Mouse (Mus musculus): ENCODE results near the gene Zfp467. TPM values are rescaled to one million over a fixed set of nuclear protein-coding genes. Genes with fewer than 3 reads are reported as not detected.

The Zfp467 gene
- polyA plus RNA-seq, 1 experiment: 14.9 TPM

DNA sequence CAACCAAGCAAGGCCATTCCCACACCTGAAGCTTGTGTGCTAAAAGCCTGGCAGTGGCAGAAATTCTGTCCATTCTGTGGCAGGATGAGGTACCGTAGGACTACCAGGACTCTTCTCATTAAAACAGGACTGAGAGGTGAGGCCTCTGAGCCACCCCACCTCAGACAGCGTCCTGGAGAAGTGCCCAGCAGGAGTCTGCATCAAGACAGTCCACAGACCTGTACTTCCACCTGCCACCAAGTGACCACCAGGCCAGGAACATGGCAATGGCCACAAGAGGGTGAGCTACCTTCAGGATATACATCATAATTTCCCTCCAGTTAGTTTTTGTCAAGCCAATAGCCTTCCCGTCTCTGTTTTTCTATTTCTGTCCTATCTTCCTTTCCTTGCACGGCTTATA lies 33.5 kb downstream of the Zfp467 start:
- no peak overlapping the region for H3K27ac ChIP-seq (ENCODE audit: insufficient read depth, low read length)
- WGBS: 92% methylated on average over 4 of the region's 4 CpGs
- no peaks in the 10 kb centered on the region for H3K27me3 ChIP-seq (ENCODE audit: control insufficient read depth, insufficient read depth, low read length)
- TF ChIP-seq CTCF (IDR thresholded peaks at IDR 0.05; ENCODE audit: extremely low read depth, insufficient read depth, insufficient read length, insufficient replicate concordance) (no peak), POLR2A (IDR thresholded peaks at IDR 0.05; ENCODE audit: low read depth, low read length) (no peak)
- peaks cover 29% of the 10 kb centered on the region for H3K36me3 ChIP-seq (ENCODE audit: control insufficient read depth, insufficient read depth, low read length)
- H3K4me3 ChIP-seq (ENCODE audit: extremely low read depth, insufficient read depth, insufficient read length): no peak overlapping the region
- no peaks in the 10 kb centered on the region for H3K4me1 ChIP-seq (ENCODE audit: control insufficient read depth, insufficient read depth, insufficient read length)
- no peak for DNase-seq (ENCODE audit: low read depth in 1 of 2, low spot score in 2 of 2)

DNA sequence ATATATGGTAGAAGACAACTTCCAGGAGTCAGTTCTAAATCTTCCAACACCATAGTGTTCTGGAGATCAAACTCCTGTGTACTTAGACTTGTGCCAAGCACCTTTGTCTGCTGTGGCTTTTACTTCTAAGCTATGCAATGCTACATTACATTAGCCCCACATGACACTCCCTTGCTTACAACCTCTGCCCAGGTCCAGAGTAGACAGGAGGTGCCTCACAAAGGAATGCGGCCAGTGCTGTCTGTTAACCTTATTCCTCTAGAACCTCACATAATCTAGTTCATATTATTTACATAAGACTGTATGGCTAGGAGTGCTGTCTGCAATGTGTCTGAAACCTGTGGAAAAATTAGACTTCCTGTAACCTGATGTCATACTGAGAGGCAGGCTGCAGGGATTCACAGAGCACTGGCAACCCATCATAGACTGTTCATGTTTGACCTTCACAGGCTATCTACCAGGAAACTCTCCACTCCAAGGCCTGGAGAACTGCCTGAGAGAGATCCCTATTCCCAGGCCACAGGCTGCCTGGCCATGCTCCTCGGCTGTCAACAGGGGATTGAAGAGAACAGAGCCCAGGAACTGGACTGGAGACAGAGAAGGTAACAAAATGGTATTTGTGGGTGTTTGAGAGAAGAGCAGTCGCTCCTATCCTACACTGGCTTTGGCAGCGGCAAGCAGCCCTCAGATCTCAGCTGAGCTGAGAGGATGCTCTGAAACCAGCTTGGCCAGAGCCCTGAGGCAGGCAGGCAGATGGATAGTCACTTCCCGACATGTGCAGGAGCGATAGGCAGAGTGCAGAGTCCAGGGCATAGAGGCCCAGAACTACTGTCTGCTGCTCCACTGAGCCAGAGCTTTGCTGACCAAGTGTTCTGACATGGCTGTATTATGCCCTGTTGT lies 34.2 kb downstream of the Zfp467 start:
- Histone ChIP-seq H3K27ac (ENCODE audit: insufficient read depth, low read length) (no peak overlapping the region), H3K27me3 (ENCODE audit: control insufficient read depth, insufficient read depth, low read length) (no peaks in the 10 kb centered on the region), H3K36me3 (ENCODE audit: control insufficient read depth, insufficient read depth, low read length) (peaks cover 31% of the 10 kb centered on the region), H3K4me1 (ENCODE audit: control insufficient read depth, insufficient read depth, insufficient read length) (no peaks in the 10 kb centered on the region), H3K4me3 (ENCODE audit: extremely low read depth, insufficient read depth, insufficient read length) (no peak overlapping the region)
- 92% methylated on average over 6 of the region's 6 CpGs for WGBS
- TF ChIP-seq CTCF (IDR thresholded peaks at IDR 0.05; ENCODE audit: extremely low read depth, insufficient read depth, insufficient read length, insufficient replicate concordance) (no peak), POLR2A (IDR thresholded peaks at IDR 0.05; ENCODE audit: low read depth, low read length) (no peak)
- no peak for DNase-seq (ENCODE audit: low read depth in 1 of 2, low spot score in 2 of 2)

DNA sequence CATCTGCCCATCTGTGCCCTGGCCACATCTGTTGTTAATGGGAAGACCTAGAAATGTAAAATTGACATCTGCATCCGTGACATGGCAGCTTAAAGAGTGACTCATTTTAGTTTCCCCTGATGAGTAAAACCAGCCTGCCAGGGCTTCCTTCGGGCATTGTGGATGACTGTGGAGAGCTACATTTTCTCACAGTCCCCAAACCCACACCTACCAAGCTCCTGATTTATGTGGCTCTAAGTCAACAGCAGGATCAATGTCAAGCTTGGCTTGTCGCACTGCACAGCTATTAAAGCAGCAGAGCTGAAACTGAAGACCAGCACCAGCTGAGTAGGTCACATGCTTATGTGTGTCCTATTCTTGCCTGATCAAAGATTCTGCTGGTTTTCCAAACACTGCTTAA lies 35.1 kb downstream of the Zfp467 start:
- 82% methylated on average over 3 of the region's 3 CpGs for WGBS
- H3K4me3 ChIP-seq (ENCODE audit: extremely low read depth, insufficient read depth, insufficient read length): no peak overlapping the region
- no peak overlapping the region for H3K27ac ChIP-seq (ENCODE audit: insufficient read depth, low read length)
- no peaks in the 10 kb centered on the region for H3K4me1 ChIP-seq (ENCODE audit: control insufficient read depth, insufficient read depth, insufficient read length)
- TF ChIP-seq POLR2A (IDR thresholded peaks at IDR 0.05; ENCODE audit: low read depth, low read length) (no peak), CTCF (IDR thresholded peaks at IDR 0.05; ENCODE audit: extremely low read depth, insufficient read depth, insufficient read length, insufficient replicate concordance) (no peak)
- H3K27me3 ChIP-seq (ENCODE audit: control insufficient read depth, insufficient read depth, low read length): no peaks in the 10 kb centered on the region
- DNase-seq (ENCODE audit: low read depth in 1 of 2, low spot score in 2 of 2): no peak
- H3K36me3 ChIP-seq (ENCODE audit: control insufficient read depth, insufficient read depth, low read length): peaks cover 28% of the 10 kb centered on the region

DNA sequence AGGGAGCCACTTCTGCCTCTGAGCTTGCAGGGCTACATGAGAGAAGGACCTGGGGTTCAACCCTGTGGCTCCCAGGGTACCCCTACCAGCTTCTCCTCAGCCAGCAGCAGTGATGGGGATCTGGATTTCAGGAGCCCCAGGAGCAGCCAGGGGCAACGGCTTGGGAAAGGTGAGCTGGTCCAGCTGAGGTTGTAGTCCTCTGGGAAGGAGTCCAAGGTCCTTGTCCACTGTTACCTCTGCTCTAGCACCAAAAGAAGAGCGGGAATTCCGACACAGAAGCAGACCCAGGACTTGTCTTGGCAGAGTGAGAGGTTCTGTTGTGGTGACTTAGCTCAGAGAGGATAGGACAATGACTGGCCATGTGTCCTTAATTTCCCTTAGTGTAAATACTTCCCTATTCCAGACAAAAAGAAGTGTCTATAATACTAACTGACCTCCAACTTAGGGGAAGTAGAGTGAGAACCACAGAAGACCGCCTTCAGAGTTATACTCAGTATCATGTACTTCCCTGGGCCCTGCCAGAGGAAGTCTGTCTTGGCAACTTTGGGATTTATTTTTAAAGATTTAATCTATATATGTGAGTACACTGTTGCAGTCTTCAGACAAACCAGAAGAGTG lies 35.8 kb downstream of the Zfp467 start:
- no peaks in the 10 kb centered on the region for H3K4me1 ChIP-seq (ENCODE audit: control insufficient read depth, insufficient read depth, insufficient read length)
- WGBS: 88% methylated on average over 4 of the region's 4 CpGs
- H3K4me3 ChIP-seq (ENCODE audit: extremely low read depth, insufficient read depth, insufficient read length): no peak overlapping the region
- peaks cover 23% of the 10 kb centered on the region; the same call in 1 of the 2 replicates for H3K36me3 ChIP-seq (ENCODE audit: control insufficient read depth, insufficient read depth, low read length)
- no peak for DNase-seq (ENCODE audit: low read depth in 1 of 2, low spot score in 2 of 2)
- TF ChIP-seq POLR2A (IDR thresholded peaks at IDR 0.05; ENCODE audit: low read depth, low read length) (no peak), CTCF (IDR thresholded peaks at IDR 0.05; ENCODE audit: extremely low read depth, insufficient read depth, insufficient read length, insufficient replicate concordance) (no peak)
- H3K27ac ChIP-seq (ENCODE audit: insufficient read depth, low read length): no peak overlapping the region
- no peaks in the 10 kb centered on the region for H3K27me3 ChIP-seq (ENCODE audit: control insufficient read depth, insufficient read depth, low read length)

DNA sequence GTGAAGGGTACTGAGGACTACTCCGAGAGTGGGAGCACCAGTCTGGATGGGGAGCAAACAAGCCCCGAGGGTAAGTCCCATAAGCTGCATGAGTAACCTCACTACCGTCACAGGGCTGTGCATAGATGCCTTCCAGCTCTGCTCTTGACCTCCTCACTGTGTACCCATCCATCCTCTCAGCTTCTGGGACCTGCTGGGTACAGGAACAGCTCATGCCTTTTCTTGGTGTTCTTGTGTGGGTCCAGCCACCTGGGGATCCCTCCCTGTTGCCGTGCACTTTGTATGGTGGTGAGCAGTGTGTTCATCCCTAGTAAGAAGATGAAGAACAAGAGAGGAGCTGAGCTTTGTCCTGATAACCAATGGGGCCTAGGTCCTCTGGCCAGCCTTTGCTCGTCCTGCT lies 41.6 kb downstream of the Zfp467 start:
- Histone ChIP-seq H3K36me3 (ENCODE audit: control insufficient read depth, insufficient read depth, low read length) (peaks cover 13% of the 10 kb centered on the region; the same call in 1 of the 2 replicates), H3K27ac (ENCODE audit: insufficient read depth, low read length) (no peak overlapping the region), H3K4me3 (ENCODE audit: extremely low read depth, insufficient read depth, insufficient read length) (no peak overlapping the region), H3K27me3 (ENCODE audit: control insufficient read depth, insufficient read depth, low read length) (no peaks in the 10 kb centered on the region), H3K4me1 (ENCODE audit: control insufficient read depth, insufficient read depth, insufficient read length) (no peaks in the 10 kb centered on the region)
- TF ChIP-seq CTCF (IDR thresholded peaks at IDR 0.05; ENCODE audit: extremely low read depth, insufficient read depth, insufficient read length, insufficient replicate concordance): no peak
- TF ChIP-seq POLR2A (IDR thresholded peaks at IDR 0.05; ENCODE audit: low read depth, low read length): no peak
- WGBS: 90% methylated on average over 5 of the region's 5 CpGs
- DNase-seq (ENCODE audit: low read depth in 1 of 2, low spot score in 2 of 2): no peak

DNA sequence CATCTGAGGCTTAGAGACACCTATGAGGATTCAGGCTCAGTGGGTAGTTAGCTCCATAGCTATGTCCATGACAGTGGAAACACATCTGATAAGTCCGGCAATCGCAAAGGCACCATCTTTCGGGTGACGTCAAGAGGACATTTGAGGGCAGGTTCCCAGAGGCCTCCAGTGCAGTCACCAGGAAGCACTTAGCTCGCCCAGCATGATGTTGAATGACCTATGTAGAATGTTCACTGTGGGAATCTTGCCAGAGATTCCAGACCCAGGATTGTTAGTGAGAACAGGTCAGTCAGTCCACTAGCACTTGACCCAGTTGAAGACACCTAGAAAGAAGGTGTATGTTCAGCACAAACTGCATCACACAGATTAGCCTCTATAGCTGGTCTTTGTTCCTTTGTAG lies 45.7 kb downstream of the Zfp467 start:
- no peak for DNase-seq (ENCODE audit: low read depth in 1 of 2, low spot score in 2 of 2)
- 95% methylated on average over 5 of the region's 5 CpGs for WGBS
- peaks cover 3% of the 10 kb centered on the region; the same call in 1 of the 2 replicates for H3K36me3 ChIP-seq (ENCODE audit: control insufficient read depth, insufficient read depth, low read length)

More for the DNA sequence above, 45.7 kb downstream of the Zfp467 start:
- no peaks in the 10 kb centered on the region for H3K27me3 ChIP-seq (ENCODE audit: control insufficient read depth, insufficient read depth, low read length)
- H3K4me3 ChIP-seq (ENCODE audit: extremely low read depth, insufficient read depth, insufficient read length): no peak overlapping the region
- H3K27ac ChIP-seq (ENCODE audit: insufficient read depth, low read length): no peak overlapping the region
- TF ChIP-seq POLR2A (IDR thresholded peaks at IDR 0.05; ENCODE audit: low read depth, low read length): no peak
- TF ChIP-seq CTCF (IDR thresholded peaks at IDR 0.05; ENCODE audit: extremely low read depth, insufficient read depth, insufficient read length, insufficient replicate concordance): no peak
- peaks cover 3% of the 10 kb centered on the region; the same call in 1 of the 2 replicates for H3K4me1 ChIP-seq (ENCODE audit: control insufficient read depth, insufficient read depth, insufficient read length)
